Mouse (Mus musculus) limb, embryonic 14.5 days (tissue): ENCODE data around the gene Gdf11. TPM values are rescaled to one million over a fixed set of nuclear protein-coding genes. Genes with fewer than 3 reads are reported as not detected.

Experiments
- ATAC-seq: fragments of 200-750 bp; cut with Nextera tagmentation; 2 replicates; pipeline ENCODE4 v1.8.0; 2017; ENCODE audit warnings: low read depth, moderate number of reproducible peaks, moderate TSS enrichment; ENCODE audit not compliant: low FRiP score
- DNase-seq: peaks from one replicate; pipeline ENCODE4 v3.0.0-alpha.2; 2015; ENCODE audit warnings: low spot score
- H3K27ac ChIP-seq: fragments of 300-500 bp; sonication (generic); replicated peaks from 2 replicates; pipeline ENCODE4 v1.5.1; 2014; ENCODE audit warnings: low read depth, mild to moderate bottlenecking, low read length, moderate library complexity, mixed read lengths
- H3K27me3 ChIP-seq: fragments of 300-500 bp; sonication (generic); 2 replicates; pipeline ENCODE4 v1.6.1; 2014; ENCODE audit warnings: low read length, mixed read lengths; ENCODE audit not compliant: control insufficient read depth, insufficient read depth
- H3K36me3 ChIP-seq: fragments of 300-500 bp; sonication (generic); 2 replicates; pipeline ENCODE4 v1.6.1; 2014; ENCODE audit warnings: mild to moderate bottlenecking, low read length, moderate library complexity, mixed read lengths; ENCODE audit not compliant: control insufficient read depth, insufficient read depth
- H3K4me1 ChIP-seq: fragments of 300-500 bp; sonication (generic); 2 replicates; pipeline ENCODE4 v1.6.1; 2014; ENCODE audit warnings: antibody characterized with exemption, low read length, mixed read lengths; ENCODE audit not compliant: control insufficient read depth, insufficient read depth
- H3K4me2 ChIP-seq: fragments of 300-500 bp; sonication (generic); replicated peaks from 2 replicates; pipeline ENCODE4 v1.6.1; 2014; ENCODE audit warnings: low read depth, mild to moderate bottlenecking, low read length, moderate library complexity; ENCODE audit not compliant: severe bottlenecking
- H3K4me3 ChIP-seq: fragments of 300-500 bp; sonication (generic); replicated peaks from 2 replicates; pipeline ENCODE4 v1.5.1; 2014; ENCODE audit warnings: low read length
- H3K9ac ChIP-seq: fragments of 300-500 bp; sonication (generic); 2 replicates; pipeline ENCODE4 v1.6.1; 2014; ENCODE audit warnings: mild to moderate bottlenecking, low read depth, low read length, moderate library complexity; ENCODE audit not compliant: severe bottlenecking
- H3K9me3 ChIP-seq: fragments of 300-500 bp; sonication (generic); 2 replicates; pipeline ENCODE4 v1.6.1; 2016; ENCODE audit warnings: low read length; ENCODE audit not compliant: control insufficient read depth
- POLR2A ChIP-seq: fragments of 200-500 bp; IDR thresholded peaks from 2 replicates; pipeline ENCODE4 v1.8.0; 2012; ENCODE audit warnings: inconsistent platforms, mild to moderate bottlenecking, moderate library complexity, borderline replicate concordance; ENCODE audit not compliant: insufficient read depth, insufficient read length; ENCODE audit errors: extremely low read depth
- WGBS: fragments of 180-500 bp; shearing (Covaris S2); extraction: QIAGEN DNeasy Blood & Tissue Kit; methylation state at CpG from one replicate; pipeline ENCODE4 v1.1.7; 2014; 5-methylcytosine and 5-hydroxymethylcytosine counted together
- polyA plus RNA-seq, 2 experiments: library from polyadenylated mRNA; depleted of rRNA in 1 of 2; stranded (reverse) in 1 of 2; unstranded in 1 of 2; fragments of >200 nt; fragmentation: Nextera tagmentation in 1 of 2; extraction: Ambion mirVana in 1 of 2; gene quantifications; 2 replicates each; pipeline versions ENCODE4 v1.2.1 to v1.2.3; 2012 to 2014

Gene Gdf11
- polyA plus RNA-seq, 2 experiments: 6.3 to 10.8 TPM

GRCm38 (mm10) chr10:128929638-128930378 lies 38.3 kb upstream of the Gdf11 start:
- TF ChIP-seq POLR2A: no peak
- Histone ChIP-seq H3K4me3 (no peak overlapping the region), H3K9me3 (no peaks in the 10 kb centered on the region), H3K27me3 (peaks cover 27% of the 10 kb centered on the region), H3K9ac (no peak overlapping the region), H3K4me1 (peaks cover 3% of the 10 kb centered on the region; the same call in 1 of the 2 replicates), H3K4me2 (no peak overlapping the region), H3K36me3 (no peaks in the 10 kb centered on the region), H3K27ac (no peak overlapping the region)
- WGBS: 58% methylated on average over 7 of the region's 7 CpGs
- ATAC-seq: no peak
- no peak for DNase-seq

- Histone ChIP-seq H3K9me3 (no peaks in the 10 kb centered on the region), H3K27me3 (peaks cover 12% of the 10 kb centered on the region), H3K4me1 (peaks cover 7% of the 10 kb centered on the region), H3K36me3 (no peaks in the 10 kb centered on the region), H3K9ac (no peak overlapping the region), H3K4me2 (no peak overlapping the region), H3K4me3 (no peak overlapping the region), H3K27ac (no peak overlapping the region)
- no peak for DNase-seq
- no peak for TF ChIP-seq POLR2A
- ATAC-seq: no peak
- 31% methylated on average over 4 of the region's 4 CpGs for WGBS
Measured at GRCm38 (mm10) chr10:128928356-128928755, 36.8 kb upstream of the Gdf11 start.

- Histone ChIP-seq H3K4me3 (peak within 1 kb of the TSS; percentile 71), H3K27ac (peak within 1 kb of the TSS; percentile 80)
- WGBS: 64% methylated on average over 9 of the region's 9 CpGs
Measured at GRCm38 (mm10) chr10:128923935-128924334, 32.4 kb upstream of the Gdf11 start, which contains the start of gene Bloc1s1. TSS of gene Bloc1s1 (minus strand) at chr10:128924035.

GRCm38 (mm10) chr10:128923013-128923691 lies 31.6 kb upstream of the Gdf11 start:
- H3K4me3 ChIP-seq: peak overlapping the region; percentile 71
- no peaks in the 10 kb centered on the region for H3K27me3 ChIP-seq
- 1% methylated on average over 33 of the region's 42 CpGs for WGBS
- peaks cover 7% of the 10 kb centered on the region; the same call in 1 of the 2 replicates for H3K36me3 ChIP-seq
- no peaks in the 10 kb centered on the region for H3K9me3 ChIP-seq
- DNase-seq (peak; percentile 92), ATAC-seq (peak; percentile 91)
- peaks cover 22% of the 10 kb centered on the region for H3K4me1 ChIP-seq
- H3K4me2 ChIP-seq: peak overlapping the region; percentile 46
- H3K27ac ChIP-seq: peak overlapping the region; percentile 80
- peak; percentile 48; the same call in 1 of the 2 replicates for TF ChIP-seq POLR2A
- peak overlapping the region; percentile 64 for H3K9ac ChIP-seq

More at GRCm38 (mm10) chr10:128923935-128924334, 32.4 kb upstream of the Gdf11 start, which contains the start of gene Bloc1s1:
- no peaks in the 10 kb centered on the region for H3K9me3 ChIP-seq
- DNase-seq: no peak
- TF ChIP-seq POLR2A: no peak
- H3K4me2 ChIP-seq: peak within 1 kb of the TSS; percentile 46
- H3K36me3 ChIP-seq: 0 out of 2 replicates have a peak, but pooled peaks cover 7% of the 10 kb centered on the region
- H3K27me3 ChIP-seq: no peaks in the 10 kb centered on the region
- H3K9ac ChIP-seq: peak within 1 kb of the TSS; percentile 64
- H3K4me1 ChIP-seq: peaks cover 22% of the 10 kb centered on the region
- ATAC-seq: no peak

- ATAC-seq (no peak), DNase-seq (no peak)
- H3K36me3 ChIP-seq: peaks cover 11% of the 10 kb centered on the region
- peaks cover 22% of the 10 kb centered on the region for H3K4me1 ChIP-seq
- H3K9me3 ChIP-seq: no peaks in the 10 kb centered on the region
- peak within 1 kb of the TSS; percentile 71 for H3K4me3 ChIP-seq
- H3K27me3 ChIP-seq: no peaks in the 10 kb centered on the region
- WGBS: 18% methylated on average over 1 of the region's 1 CpGs
- no peak for TF ChIP-seq POLR2A
- peak within 1 kb of the TSS; percentile 64 for H3K9ac ChIP-seq
- peak within 1 kb of the TSS; percentile 46 for H3K4me2 ChIP-seq
- H3K27ac ChIP-seq: peak within 1 kb of the TSS; percentile 80
Measured at GRCm38 (mm10) chr10:128922822-128923012, 31.2 kb upstream of the Gdf11 start, which contains the start of gene Rdh5. TSS of gene Rdh5 (minus strand) at chr10:128922888.
